Mouse (Mus musculus) heart, embryonic 16.5 days (tissue): ENCODE data around the gene Gm5483. TPM values are rescaled to one million over a fixed set of nuclear protein-coding genes. Genes with fewer than 3 reads are reported as not detected.
"Not testable (repeated sequence)": the region's sequence is repeated elsewhere in the genome, so short reads cannot be mapped to it uniquely, and the experiment has no call there.

Experiments used
- ATAC-seq: fragments of 200-750 bp; cut with Nextera tagmentation; replicated peaks from 2 replicates; pipeline ENCODE4 v1.8.0; 2017; ENCODE audit warnings: moderate number of reproducible peaks; ENCODE audit not compliant: insufficient read depth, low FRiP score; ENCODE audit errors: extremely low read depth
- H3K27ac ChIP-seq: fragments of 300-500 bp; sonication (generic); 2 replicates; pipeline ENCODE4 v1.5.1; 2014; ENCODE audit warnings: mild to moderate bottlenecking, low read length, control low read depth, moderate library complexity
- H3K27me3 ChIP-seq: fragments of 300-500 bp; sonication (generic); 2 replicates; pipeline ENCODE4 v1.6.1; 2014; ENCODE audit warnings: low read length, mixed read lengths; ENCODE audit not compliant: control insufficient read depth, insufficient read depth
- H3K36me3 ChIP-seq: fragments of 300-500 bp; sonication (generic); 2 replicates; pipeline ENCODE4 v1.6.1; 2014; ENCODE audit not compliant: control insufficient read depth, insufficient read depth
- H3K4me1 ChIP-seq: fragments of 300-500 bp; sonication (generic); 2 replicates; pipeline ENCODE4 v1.6.1; 2014; ENCODE audit warnings: low read length, mixed read lengths; ENCODE audit not compliant: control insufficient read depth, insufficient read depth
- H3K4me2 ChIP-seq: fragments of 300-500 bp; sonication (generic); 2 replicates; pipeline ENCODE4 v1.6.1; 2014; ENCODE audit warnings: low read depth, mild to moderate bottlenecking, control low read depth, low read length
- H3K4me3 ChIP-seq: fragments of 300-500 bp; sonication (generic); 2 replicates; pipeline ENCODE4 v1.5.1; 2014; ENCODE audit warnings: mild to moderate bottlenecking, control low read depth, low read length
- H3K9ac ChIP-seq: fragments of 300-500 bp; sonication (generic); 2 replicates; pipeline ENCODE4 v1.6.1; 2014; ENCODE audit warnings: low read length, control low read depth
- H3K9me3 ChIP-seq: fragments of 300-500 bp; sonication (generic); replicated peaks from 2 replicates; pipeline ENCODE4 v1.6.1; 2016; ENCODE audit warnings: low read length; ENCODE audit not compliant: control insufficient read depth
- WGBS: fragments of 180-500 bp; shearing (Covaris S2); extraction: QIAGEN DNeasy Blood & Tissue Kit; methylation state at CpG from one replicate; pipeline ENCODE4 v1.1.7; 2014; 5-methylcytosine and 5-hydroxymethylcytosine counted together
- polyA plus RNA-seq: library from polyadenylated mRNA; unstranded; fragments of >200 nt; fragmentation: Nextera tagmentation; extraction: Ambion mirVana; gene quantifications from 2 replicates; pipeline ENCODE4 v1.2.1, GENCODE M21; 2015

Gene Gm5483
- polyA plus RNA-seq = 2.0 and 2.6 TPM in 2 replicates

- H3K9ac ChIP-seq, H3K36me3 ChIP-seq, H3K27me3 ChIP-seq, H3K4me1 ChIP-seq, H3K4me3 ChIP-seq, ATAC-seq, H3K9me3 ChIP-seq, H3K4me2 ChIP-seq, H3K27ac ChIP-seq: not testable (repeated sequence)
- WGBS = 75% methylated on average over 4 of the region's 4 CpGs
Measured at GRCm38 (mm10) chr16:36183912-36184311, at the start of gene Gm5483. Gene Gm5483, plus strand, starts transcription at chr16:36184212.

GRCm38 (mm10) chr16:36138201-36138600 is 45.8 kb upstream of the Gm5483 start:
- Histone ChIP-seq H3K4me1 (no peaks in the 10 kb centered on the region), H3K9me3 (no peaks in the 10 kb centered on the region), H3K4me3 (no peak overlapping the region), H3K27me3 (no peaks in the 10 kb centered on the region), H3K4me2 (no peak overlapping the region), H3K36me3 (no peaks in the 10 kb centered on the region), H3K27ac (no peak overlapping the region), H3K9ac (no peak overlapping the region)
- no peak for ATAC-seq
- WGBS = 64% methylated on average over 2 of the region's 2 CpGs

GRCm38 (mm10) chr16:36156402-36156975 is 27.5 kb upstream of the Gm5483 start, which contains the start of gene Stfa2l1:
Gene Stfa2l1, plus strand, starts transcription at chr16:36156811.
- Histone ChIP-seq H3K4me2 (no peak within 1 kb of the TSS), H3K36me3 (no peaks in the 10 kb centered on the region), H3K4me1 (no peaks in the 10 kb centered on the region), H3K4me3 (no peak within 1 kb of the TSS), H3K27me3 (no peaks in the 10 kb centered on the region), H3K9me3 (no peaks in the 10 kb centered on the region), H3K27ac (no peak within 1 kb of the TSS), H3K9ac (no peak within 1 kb of the TSS)
- no peak for ATAC-seq

GRCm38 (mm10) chr16:36167841-36168240 is 16.2 kb upstream of the Gm5483 start:
- ATAC-seq, H3K9me3 ChIP-seq, H3K27ac ChIP-seq, H3K36me3 ChIP-seq, H3K27me3 ChIP-seq, H3K4me2 ChIP-seq, H3K4me3 ChIP-seq, H3K9ac ChIP-seq, H3K4me1 ChIP-seq: not testable (repeated sequence)
- WGBS = 85% methylated on average over 9 of the region's 10 CpGs

- no peaks in the 10 kb centered on the region for H3K36me3 ChIP-seq
- no peaks in the 10 kb centered on the region for H3K9me3 ChIP-seq
- ATAC-seq = no peak
- no peak overlapping the region for H3K9ac ChIP-seq
- H3K27ac ChIP-seq = no peak overlapping the region
- H3K4me1 ChIP-seq = no peaks in the 10 kb centered on the region
- H3K27me3 ChIP-seq = no peaks in the 10 kb centered on the region
- H3K4me2 ChIP-seq = no peak overlapping the region
- no peak overlapping the region for H3K4me3 ChIP-seq
Measured at GRCm38 (mm10) chr16:36176108-36176507, 7.9 kb upstream of the Gm5483 start.

- no peaks in the 10 kb centered on the region for H3K27me3 ChIP-seq
- H3K4me3 ChIP-seq = no peak overlapping the region
- H3K36me3 ChIP-seq = no peaks in the 10 kb centered on the region
- 74% methylated on average over 2 of the region's 2 CpGs for WGBS
- no peak overlapping the region for H3K9ac ChIP-seq
- no peak overlapping the region for H3K27ac ChIP-seq
- no peak overlapping the region for H3K4me2 ChIP-seq
- ATAC-seq = no peak
- H3K9me3 ChIP-seq = no peaks in the 10 kb centered on the region
- no peaks in the 10 kb centered on the region for H3K4me1 ChIP-seq
Measured at GRCm38 (mm10) chr16:36179910-36180309, 4.1 kb upstream of the Gm5483 start.

- 58% methylated on average over 19 of the region's 19 CpGs for WGBS
- Histone ChIP-seq H3K27me3 (no peaks in the 10 kb centered on the region), H3K9me3 (no peaks in the 10 kb centered on the region), H3K9ac (no peak overlapping the region), H3K4me2 (no peak overlapping the region), H3K4me1 (no peaks in the 10 kb centered on the region), H3K27ac (no peak overlapping the region), H3K36me3 (no peaks in the 10 kb centered on the region), H3K4me3 (no peak overlapping the region)
- ATAC-seq = no peak
Measured at GRCm38 (mm10) chr16:36199226-36199625, 15.2 kb downstream of the Gm5483 start.

GRCm38 (mm10) chr16:36203846-36204245 is 19.8 kb downstream of the Gm5483 start:
- Histone ChIP-seq H3K4me3 (no peak overlapping the region), H3K9me3 (no peaks in the 10 kb centered on the region), H3K4me1 (no peaks in the 10 kb centered on the region), H3K4me2 (no peak overlapping the region), H3K27me3 (no peaks in the 10 kb centered on the region), H3K9ac (no peak overlapping the region), H3K27ac (no peak overlapping the region), H3K36me3 (no peaks in the 10 kb centered on the region)
- WGBS = 56% methylated on average over 5 of the region's 5 CpGs
- no peak for ATAC-seq

GRCm38 (mm10) chr16:36205684-36206083 is 21.7 kb downstream of the Gm5483 start:
- not testable (repeated sequence) for H3K4me2 ChIP-seq, H3K27ac ChIP-seq, ATAC-seq, H3K36me3 ChIP-seq, H3K4me1 ChIP-seq, H3K27me3 ChIP-seq, H3K4me3 ChIP-seq, H3K9me3 ChIP-seq, H3K9ac ChIP-seq
- WGBS = 48% methylated on average over 2 of the region's 2 CpGs
